Mouse (Mus musculus): ENCODE measurements around the gene Olfr1132.
"Not testable (repeated sequence)": the region's sequence is repeated elsewhere in the genome, so short reads cannot be mapped to it uniquely, and the experiment has no call there.

Olfr1132 gene

GRCm38 (mm10) chr2:87637435-87637834 lies at the start of gene Olfr1132:
Gene Olfr1132 (minus strand): TSS chr2:87637535.
- DNase-seq: no peak

- no peak for DNase-seq
These were observed 36.2 kb upstream of the Olfr1132 start, which contains the start of gene Olfr1135 for GRCm38 (mm10) chr2:87673564-87673963. Gene Olfr1135 (minus strand): TSS chr2:87673664.

- no peak for DNase-seq
These were observed 21.0 kb upstream of the Olfr1132 start, which contains the start of gene Olfr1134 for GRCm38 (mm10) chr2:87658360-87658759. Gene Olfr1134 (minus strand): TSS chr2:87658460.

- DNase-seq: no peak
These were observed 9.9 kb upstream of the Olfr1132 start, which contains the start of gene Olfr1133 for GRCm38 (mm10) chr2:87647274-87647673. Gene Olfr1133 (minus strand): TSS chr2:87647374.

- DNase-seq: no peak
These were observed 5.1 kb upstream of the Olfr1132 start for GRCm38 (mm10) chr2:87642441-87642840.

GRCm38 (mm10) chr2:87626804-87627203 lies 10.5 kb downstream of the Olfr1132 start, which contains the start of gene Olfr1131:
Gene Olfr1131 (plus strand): TSS chr2:87627104.
- no peak for DNase-seq

- not testable (repeated sequence) for DNase-seq
These were observed 31.4 kb downstream of the Olfr1132 start, which contains the start of gene Olfr1130 for GRCm38 (mm10) chr2:87605912-87606311. Gene Olfr1130 (plus strand): TSS chr2:87606212.

Measured in lung, postnatal 14 days (tissue).